Mouse (Mus musculus): ENCODE results near the gene Psmd13. TPM values are rescaled to one million over a fixed set of nuclear protein-coding genes. Genes with fewer than 3 reads are reported as not detected.

The Psmd13 gene
- polyA plus RNA-seq, 1 experiment, result 43.0 TPM

GRCm38 (mm10) chr7:140848591-140848990 is 33.2 kb upstream of the Psmd13 start:
- H3K4me1 ChIP-seq (ENCODE audit: control insufficient read depth, insufficient read depth, insufficient read length), result no peaks in the 10 kb centered on the region
- H3K4me3 ChIP-seq (ENCODE audit: extremely low read depth, insufficient read depth, insufficient read length), result no peak overlapping the region
- no peaks in the 10 kb centered on the region for H3K27me3 ChIP-seq (ENCODE audit: control insufficient read depth, insufficient read depth, low read length)
- 93% methylated on average over 10 of the region's 10 CpGs for WGBS
- H3K27ac ChIP-seq (ENCODE audit: insufficient read depth, low read length), result no peak overlapping the region
- TF ChIP-seq CTCF (IDR thresholded peaks at IDR 0.05; ENCODE audit: extremely low read depth, insufficient read depth, insufficient read length, insufficient replicate concordance), result no peak
- no peak for TF ChIP-seq POLR2A (IDR thresholded peaks at IDR 0.05; ENCODE audit: low read depth, low read length)
- peaks cover 4% of the 10 kb centered on the region for H3K36me3 ChIP-seq (ENCODE audit: control insufficient read depth, insufficient read depth, low read length)
- no peak for DNase-seq (ENCODE audit: low read depth in 1 of 2, low spot score in 2 of 2)

GRCm38 (mm10) chr7:140851916-140852315 is 29.9 kb upstream of the Psmd13 start:
- no peak overlapping the region for H3K27ac ChIP-seq (ENCODE audit: insufficient read depth, low read length)
- no peak for TF ChIP-seq POLR2A (IDR thresholded peaks at IDR 0.05; ENCODE audit: low read depth, low read length)
- TF ChIP-seq CTCF (IDR thresholded peaks at IDR 0.05; ENCODE audit: extremely low read depth, insufficient read depth, insufficient read length, insufficient replicate concordance), result no peak
- no peak overlapping the region for H3K4me3 ChIP-seq (ENCODE audit: extremely low read depth, insufficient read depth, insufficient read length)
- H3K27me3 ChIP-seq (ENCODE audit: control insufficient read depth, insufficient read depth, low read length), result no peaks in the 10 kb centered on the region
- peaks cover 10% of the 10 kb centered on the region for H3K36me3 ChIP-seq (ENCODE audit: control insufficient read depth, insufficient read depth, low read length)
- no peaks in the 10 kb centered on the region for H3K4me1 ChIP-seq (ENCODE audit: control insufficient read depth, insufficient read depth, insufficient read length)
- DNase-seq (ENCODE audit: low read depth in 1 of 2, low spot score in 2 of 2), result no peak
- WGBS, result 97% methylated on average over 4 of the region's 4 CpGs

- Histone ChIP-seq H3K4me3 (ENCODE audit: extremely low read depth, insufficient read depth, insufficient read length) (no peak overlapping the region), H3K27ac (ENCODE audit: insufficient read depth, low read length) (no peak overlapping the region), H3K4me1 (ENCODE audit: control insufficient read depth, insufficient read depth, insufficient read length) (peaks cover 6% of the 10 kb centered on the region), H3K27me3 (ENCODE audit: control insufficient read depth, insufficient read depth, low read length) (no peaks in the 10 kb centered on the region), H3K36me3 (ENCODE audit: control insufficient read depth, insufficient read depth, low read length) (peaks cover 10% of the 10 kb centered on the region)
- WGBS, result 82% methylated on average over 9 of the region's 9 CpGs
- no peak for TF ChIP-seq CTCF (IDR thresholded peaks at IDR 0.05; ENCODE audit: extremely low read depth, insufficient read depth, insufficient read length, insufficient replicate concordance)
- TF ChIP-seq POLR2A (IDR thresholded peaks at IDR 0.05; ENCODE audit: low read depth, low read length), result no peak
- DNase-seq (ENCODE audit: low read depth in 1 of 2, low spot score in 2 of 2), result no peak
Observed at GRCm38 (mm10) chr7:140853386-140853785, 28.4 kb upstream of the Psmd13 start.

GRCm38 (mm10) chr7:140854483-140854882 is 27.3 kb upstream of the Psmd13 start:
- no peak overlapping the region for H3K4me3 ChIP-seq (ENCODE audit: extremely low read depth, insufficient read depth, insufficient read length)

GRCm38 (mm10) chr7:140855181-140855580 is 26.6 kb upstream of the Psmd13 start:
- no peak for DNase-seq (ENCODE audit: low read depth in 1 of 2, low spot score in 2 of 2)
- H3K36me3 ChIP-seq (ENCODE audit: control insufficient read depth, insufficient read depth, low read length), result peaks cover 16% of the 10 kb centered on the region
- TF ChIP-seq CTCF (IDR thresholded peaks at IDR 0.05; ENCODE audit: extremely low read depth, insufficient read depth, insufficient read length, insufficient replicate concordance), result no peak
- no peak for TF ChIP-seq POLR2A (IDR thresholded peaks at IDR 0.05; ENCODE audit: low read depth, low read length)
- no peak overlapping the region for H3K27ac ChIP-seq (ENCODE audit: insufficient read depth, low read length)
- 71% methylated on average over 9 of the region's 9 CpGs for WGBS
- H3K4me3 ChIP-seq (ENCODE audit: extremely low read depth, insufficient read depth, insufficient read length), result peak overlapping the region; percentile 86; the same call in 1 of the 2 replicates
- H3K27me3 ChIP-seq (ENCODE audit: control insufficient read depth, insufficient read depth, low read length), result no peaks in the 10 kb centered on the region
- H3K4me1 ChIP-seq (ENCODE audit: control insufficient read depth, insufficient read depth, insufficient read length), result peaks cover 10% of the 10 kb centered on the region

More at GRCm38 (mm10) chr7:140854483-140854882, 27.3 kb upstream of the Psmd13 start:
- Histone ChIP-seq H3K4me1 (ENCODE audit: control insufficient read depth, insufficient read depth, insufficient read length) (peaks cover 10% of the 10 kb centered on the region), H3K36me3 (ENCODE audit: control insufficient read depth, insufficient read depth, low read length) (peaks cover 16% of the 10 kb centered on the region), H3K27me3 (ENCODE audit: control insufficient read depth, insufficient read depth, low read length) (no peaks in the 10 kb centered on the region), H3K27ac (ENCODE audit: insufficient read depth, low read length) (no peak overlapping the region)
- TF ChIP-seq CTCF (IDR thresholded peaks at IDR 0.05; ENCODE audit: extremely low read depth, insufficient read depth, insufficient read length, insufficient replicate concordance) (no peak), POLR2A (IDR thresholded peaks at IDR 0.05; ENCODE audit: low read depth, low read length) (no peak)
- DNase-seq (ENCODE audit: low read depth in 1 of 2, low spot score in 2 of 2), result no peak
- 91% methylated on average over 18 of the region's 18 CpGs for WGBS

- peak; percentile 47 to 74 for DNase-seq (ENCODE audit: low read depth in 1 of 2, low spot score in 2 of 2)
- Histone ChIP-seq H3K4me3 (ENCODE audit: extremely low read depth, insufficient read depth, insufficient read length) (peak within 1 kb of the TSS; percentile 86), H3K36me3 (ENCODE audit: control insufficient read depth, insufficient read depth, low read length) (peaks cover 22% of the 10 kb centered on the region), H3K27me3 (ENCODE audit: control insufficient read depth, insufficient read depth, low read length) (no peaks in the 10 kb centered on the region), H3K4me1 (ENCODE audit: control insufficient read depth, insufficient read depth, insufficient read length) (peaks cover 10% of the 10 kb centered on the region), H3K27ac (ENCODE audit: insufficient read depth, low read length) (peak within 1 kb of the TSS; percentile 73)
- under 1% methylated on average over 51 of the region's 51 CpGs for WGBS
- TF ChIP-seq POLR2A (IDR thresholded peaks at IDR 0.05; ENCODE audit: low read depth, low read length) (peak; percentile 57), CTCF (IDR thresholded peaks at IDR 0.05; ENCODE audit: extremely low read depth, insufficient read depth, insufficient read length, insufficient replicate concordance) (no peak)
Observed at GRCm38 (mm10) chr7:140855860-140856784, 25.6 kb upstream of the Psmd13 start, which contains the start of gene Gm45785. TSS of gene Gm45785 (minus strand) at chr7:140856331.
